Comparison of ENCODE assay signal across 7 mouse cellular contexts in the genomic region with DNA sequence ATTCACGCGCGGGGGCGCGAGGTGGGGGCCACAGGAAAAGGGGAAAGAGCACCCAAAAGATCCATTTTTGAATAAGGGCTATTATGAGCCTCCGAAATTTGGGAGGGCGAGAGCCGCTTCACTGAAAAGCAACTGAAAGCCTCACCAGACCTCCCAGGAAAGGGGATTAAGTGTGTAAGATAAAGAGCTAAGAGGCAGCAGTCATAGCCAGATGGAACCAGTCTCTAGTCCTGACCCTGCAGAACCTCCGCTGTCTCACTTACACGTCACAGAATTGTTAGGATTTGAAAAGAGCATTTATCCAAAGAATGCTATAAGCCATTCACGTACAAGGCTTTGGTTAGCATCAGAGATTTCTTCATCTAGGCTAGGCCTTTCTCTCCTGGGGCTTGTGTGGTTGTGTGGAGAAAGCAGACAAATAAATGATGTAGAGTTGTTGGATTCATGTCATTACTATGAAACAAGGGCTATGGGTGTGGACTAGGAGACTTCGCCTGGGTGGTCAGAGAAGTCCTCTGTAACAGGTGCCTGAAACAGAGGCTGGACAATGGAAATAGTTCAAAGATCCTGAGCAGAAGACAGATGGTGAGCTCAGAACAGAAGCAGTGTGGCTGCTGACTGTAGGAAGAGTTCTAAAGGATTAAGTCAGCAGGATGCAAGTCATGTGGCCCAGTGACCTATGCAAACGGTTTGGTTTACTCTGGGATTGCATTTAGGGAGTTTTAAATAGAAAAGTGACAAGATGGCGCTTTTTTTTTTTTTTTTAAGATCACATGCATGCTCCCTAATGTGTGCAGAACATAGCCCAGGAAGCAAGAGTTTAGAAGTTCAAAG. TPM values are rescaled to one million over a fixed set of nuclear protein-coding genes. Genes with fewer than 3 reads are reported as not detected.
DNase-seq lines count a peak whose midpoint lies in the region; ATAC-seq and TF ChIP-seq lines count a peak whose summit lies in the region.

No protein-coding gene starts in this region.

- TF ChIP-seq POLR2A in cortical plate, adult 2 months (IDR thresholded peaks at IDR 0.05; ENCODE audit: extremely low read depth, insufficient read depth, low read length): no peak

- no peak for TF ChIP-seq CTCF in lung, embryonic 14.5 days (IDR thresholded peaks at IDR 0.05; ENCODE audit: low read depth)
- no peak for TF ChIP-seq CTCF in cortical plate, adult 2 months (IDR thresholded peaks at IDR 0.05; ENCODE audit: extremely low read depth, insufficient read depth, low read length)

- H3K27ac ChIP-seq in lung, embryonic 14.5 days (ENCODE audit: low read depth): peak overlapping the region; percentile 96
- H3K27ac ChIP-seq in cortical plate, adult 2 months (ENCODE audit: insufficient read depth, low read length): peak overlapping the region; percentile 95
- H3K27ac ChIP-seq in hindbrain, embryonic 14.5 days: peak overlapping the region; percentile 98
- H3K27ac ChIP-seq in midbrain, embryonic 16.5 days (ENCODE audit: low read length): peak overlapping the region; percentile 99

- 0 out of 2 replicates have a peak, but pooled peaks cover 3% of the 10 kb centered on the region for H3K36me3 ChIP-seq in lung, embryonic 14.5 days (ENCODE audit: insufficient read depth)
- no peaks in the 10 kb centered on the region for H3K36me3 ChIP-seq in hindbrain, embryonic 14.5 days (replicated peaks; ENCODE audit: control insufficient read depth, insufficient read depth)
- no peaks in the 10 kb centered on the region for H3K36me3 ChIP-seq in midbrain, embryonic 16.5 days (ENCODE audit: control insufficient read depth, insufficient read depth, low read length)

- no peaks in the 10 kb centered on the region for H3K27me3 ChIP-seq in lung, embryonic 14.5 days (ENCODE audit: insufficient read depth, low read length)
- no peaks in the 10 kb centered on the region for H3K27me3 ChIP-seq in hindbrain, embryonic 14.5 days (ENCODE audit: control insufficient read depth, insufficient read depth, low read length)
- no peaks in the 10 kb centered on the region for H3K27me3 ChIP-seq in midbrain, embryonic 16.5 days (ENCODE audit: control insufficient read depth, insufficient read depth, low read depth, low read length)

- H3K4me3 ChIP-seq in lung, embryonic 14.5 days (ENCODE audit: low read depth, low read length): peak overlapping the region; percentile 100
- peak overlapping the region; percentile 100 for H3K4me3 ChIP-seq in cortical plate, adult 2 months (ENCODE audit: insufficient read depth, low read length)
- peak overlapping the region; percentile 87 for H3K4me3 ChIP-seq in hindbrain, embryonic 14.5 days (replicated peaks; ENCODE audit: low read length)
- peak overlapping the region; percentile 88 for H3K4me3 ChIP-seq in midbrain, embryonic 16.5 days (ENCODE audit: low read depth, low read length)

- no peaks in the 10 kb centered on the region for H3K9me3 ChIP-seq in lung, embryonic 14.5 days (ENCODE audit: low read depth, low read length)
- no peaks in the 10 kb centered on the region for H3K9me3 ChIP-seq in hindbrain, embryonic 14.5 days (ENCODE audit: control insufficient read depth, low read length)
- no peaks in the 10 kb centered on the region for H3K9me3 ChIP-seq in midbrain, embryonic 16.5 days (replicated peaks; ENCODE audit: control insufficient read depth, low read length, poor library complexity, severe bottlenecking)

- peak; percentile 54 for DNase-seq in lung, embryonic 14.5 days
- DNase-seq in lung, adult 18-20 months: no peak
- no peak for DNase-seq in hindbrain, embryonic 14.5 days (ENCODE audit: low spot score)
- no peak for DNase-seq in adrenal gland, adult 2 months
- DNase-seq in lung, postnatal 25 days (ENCODE audit: low spot score): no peak

- 12% methylated on average over 14 of the region's 14 CpGs for WGBS in lung, embryonic 14.5 days
- WGBS in hindbrain, embryonic 14.5 days: 14% methylated on average over 14 of the region's 14 CpGs
- 3% methylated on average over 14 of the region's 14 CpGs for WGBS in midbrain, embryonic 16.5 days

- peak overlapping the region; percentile 94 for H3K4me2 ChIP-seq in lung, embryonic 14.5 days
- H3K4me2 ChIP-seq in hindbrain, embryonic 14.5 days (replicated peaks): peak overlapping the region; percentile 81
- peak overlapping the region; percentile 85 for H3K4me2 ChIP-seq in midbrain, embryonic 16.5 days (ENCODE audit: low read length)

- H3K4me1 ChIP-seq in lung, embryonic 14.5 days (ENCODE audit: insufficient read depth): peaks cover 8% of the 10 kb centered on the region; the same call in 1 of the 2 replicates
- peaks cover 13% of the 10 kb centered on the region for H3K4me1 ChIP-seq in cortical plate, adult 2 months (ENCODE audit: control insufficient read depth, insufficient read depth, low read length)
- peaks cover 34% of the 10 kb centered on the region for H3K4me1 ChIP-seq in hindbrain, embryonic 14.5 days (replicated peaks; ENCODE audit: control insufficient read depth, insufficient read depth, low read length)
- H3K4me1 ChIP-seq in midbrain, embryonic 16.5 days (ENCODE audit: control insufficient read depth, insufficient read depth, low read length): peaks cover 21% of the 10 kb centered on the region

- peak; percentile 25 for ATAC-seq in lung, embryonic 14.5 days (ENCODE audit: insufficient read depth)
- no peak for ATAC-seq in hindbrain, embryonic 14.5 days (ENCODE audit: low FRiP score)
- ATAC-seq in midbrain, embryonic 16.5 days: peak; percentile 40

- H3K9ac ChIP-seq in lung, embryonic 14.5 days: peak overlapping the region; percentile 96
- H3K9ac ChIP-seq in hindbrain, embryonic 14.5 days: peak overlapping the region; percentile 91
- H3K9ac ChIP-seq in midbrain, embryonic 16.5 days (ENCODE audit: low read depth, low read length): peak overlapping the region; percentile 98

RNA-seq across cellular contexts. Expression of a gene that starts 0.7 kb away (rescaled TPM):
- polyA plus RNA-seq in lung, embryonic 14.5 days (2014; fragmentation: Nextera tagmentation; extraction: Ambion mirVana): 37.1 and 37.6 TPM in 2 replicates
- 41.9 and 42.6 TPM in 2 replicates for polyA plus RNA-seq in cortical plate, adult 2 months (2012; rRNA removed)
- polyA plus RNA-seq in hindbrain, embryonic 14.5 days (2014; fragmentation: Nextera tagmentation; extraction: Ambion mirVana): 86.6 and 101 TPM in 2 replicates
- polyA plus RNA-seq in midbrain, embryonic 16.5 days (2015; fragmentation: Nextera tagmentation; extraction: Ambion mirVana): 64.5 and 69.3 TPM in 2 replicates
- 10 to 100 TPM; 31.6 to 33.8 TPM for total RNA-seq in adrenal gland, adult 2 months (2021)
- polyA plus RNA-seq in adrenal gland, adult 2 months (2012; rRNA removed): 8.1 and 8.3 TPM in 2 replicates

RNA-seq across cellular contexts. Expression of a gene that starts 26.2 kb away (rescaled TPM):
- polyA plus RNA-seq in lung, embryonic 14.5 days (2014; fragmentation: Nextera tagmentation; extraction: Ambion mirVana): 27.3 and 27.7 TPM in 2 replicates
- polyA plus RNA-seq in cortical plate, adult 2 months (2012; rRNA removed): 15.3 and 15.9 TPM in 2 replicates
- polyA plus RNA-seq in hindbrain, embryonic 14.5 days (2014; fragmentation: Nextera tagmentation; extraction: Ambion mirVana): 5.4 and 7.1 TPM in 2 replicates
- polyA plus RNA-seq in midbrain, embryonic 16.5 days (2015; fragmentation: Nextera tagmentation; extraction: Ambion mirVana): 4.1 and 5.1 TPM in 2 replicates
- total RNA-seq in adrenal gland, adult 2 months (2021): 10 to 100 TPM; 20.0 to 20.2 TPM
- polyA plus RNA-seq in adrenal gland, adult 2 months (2012; rRNA removed): 65.3 and 68.9 TPM in 2 replicates

RNA-seq across cellular contexts. Expression of a gene that starts 45.4 kb away (rescaled TPM):
- 11.6 and 13.4 TPM in 2 replicates for polyA plus RNA-seq in lung, embryonic 14.5 days (2014; fragmentation: Nextera tagmentation; extraction: Ambion mirVana)
- 0.98 and 3.5 TPM in 2 replicates for polyA plus RNA-seq in cortical plate, adult 2 months (2012; rRNA removed)
- polyA plus RNA-seq in hindbrain, embryonic 14.5 days (2014; fragmentation: Nextera tagmentation; extraction: Ambion mirVana): 16.7 and 32.8 TPM in 2 replicates
- polyA plus RNA-seq in midbrain, embryonic 16.5 days (2015; fragmentation: Nextera tagmentation; extraction: Ambion mirVana): 10.7 and 11.2 TPM in 2 replicates
- total RNA-seq in adrenal gland, adult 2 months (2021): 10 to 100 TPM in 1 of 2 experiments, 1 to 10 TPM in 1; 7.8 to 12.0 TPM
- 0.77 and 0.97 TPM in 2 replicates for polyA plus RNA-seq in adrenal gland, adult 2 months (2012; rRNA removed)
